Mouse (Mus musculus) intestine, embryonic 15.5 days (tissue): ENCODE results near the gene Trhr2. TPM values are rescaled to one million over a fixed set of nuclear protein-coding genes. Genes with fewer than 3 reads are reported as not detected.
"Not testable (repeated sequence)": the region's sequence is repeated elsewhere in the genome, so short reads cannot be mapped to it uniquely, and the experiment has no call there.

Source experiments
- ATAC-seq: fragments of 200-750 bp; cut with Nextera tagmentation; 2 replicates; pipeline ENCODE4 v1.8.0; 2017; ENCODE audit warnings: moderate TSS enrichment, moderate library complexity
- H3K27ac ChIP-seq: fragments of 300-500 bp; sonication (generic); 2 replicates; pipeline ENCODE4 v1.5.1; 2015; ENCODE audit warnings: mild to moderate bottlenecking, inconsistent platforms
- H3K27me3 ChIP-seq: fragments of 300-500 bp; sonication (generic); replicated peaks from 2 replicates; pipeline ENCODE4 v1.6.1; 2015; ENCODE audit warnings: inconsistent platforms
- H3K36me3 ChIP-seq: fragments of 300-500 bp; sonication (generic); 2 replicates; pipeline ENCODE4 v1.6.1; 2015; ENCODE audit warnings: inconsistent platforms
- H3K4me1 ChIP-seq: fragments of 300-500 bp; sonication (generic); replicated peaks from 2 replicates; pipeline ENCODE4 v1.6.1; 2015; ENCODE audit warnings: inconsistent platforms
- H3K4me2 ChIP-seq: fragments of 300-500 bp; sonication (generic); replicated peaks from 2 replicates; pipeline ENCODE4 v1.6.1; 2015; ENCODE audit warnings: mild to moderate bottlenecking, inconsistent platforms
- H3K4me3 ChIP-seq: fragments of 300-500 bp; sonication (generic); replicated peaks from 2 replicates; pipeline ENCODE4 v1.5.1; 2015; ENCODE audit warnings: inconsistent platforms
- H3K9ac ChIP-seq: fragments of 300-500 bp; sonication (generic); 2 replicates; pipeline ENCODE4 v1.6.1; 2015; ENCODE audit warnings: inconsistent platforms
- H3K9me3 ChIP-seq: fragments of 300-500 bp; sonication (generic); 2 replicates; pipeline ENCODE4 v1.6.1; 2016; ENCODE audit warnings: inconsistent platforms
- WGBS: fragments of 180-500 bp; shearing (Covaris S2); methylation state at CpG from one replicate; pipeline ENCODE4 v1.1.7; 2015; 5-methylcytosine and 5-hydroxymethylcytosine counted together
- polyA plus RNA-seq: library from polyadenylated mRNA; unstranded; fragments of >200 nt; fragmentation: Nextera tagmentation; extraction: Ambion mirVana; gene quantifications from 2 replicates; pipeline ENCODE4 v1.2.1, GENCODE M21; 2015

Gene Trhr2
- polyA plus RNA-seq, 1 experiment from 2014 or later, result not detected

- ATAC-seq, result peak; percentile 65
- Histone ChIP-seq H3K4me2 (peak overlapping the region; percentile 36), H3K27ac (peak overlapping the region; percentile 87), H3K4me1 (peaks cover 77% of the 10 kb centered on the region), H3K9ac (0 out of 2 replicates have a peak overlapping the region, but pooled peaks have one; percentile 11)
- H3K9me3 ChIP-seq, H3K36me3 ChIP-seq, H3K4me3 ChIP-seq, H3K27me3 ChIP-seq: not testable (repeated sequence)
- WGBS, result 10% methylated on average over 10 of the region's 13 CpGs
Observed at GRCm38 (mm10) chr8:122323951-122324402, 36.6 kb downstream of the Trhr2 start.

GRCm38 (mm10) chr8:122322792-122323191 lies 37.8 kb downstream of the Trhr2 start:
- peak overlapping the region; percentile 36 for H3K4me2 ChIP-seq
- H3K9ac ChIP-seq, result no peak overlapping the region

GRCm38 (mm10) chr8:122322126-122322525 lies 38.4 kb downstream of the Trhr2 start:
- no peak for ATAC-seq
- H3K9me3 ChIP-seq, result no peaks in the 10 kb centered on the region
- WGBS, result 80% methylated on average over 7 of the region's 7 CpGs
- no peaks in the 10 kb centered on the region; the same call in 1 of the 2 replicates for H3K27me3 ChIP-seq
- no peak overlapping the region for H3K9ac ChIP-seq
- H3K36me3 ChIP-seq, result no peaks in the 10 kb centered on the region
- H3K4me3 ChIP-seq, result no peak overlapping the region
- H3K4me2 ChIP-seq, result peak overlapping the region; percentile 36; the same call in 1 of the 2 replicates
- H3K27ac ChIP-seq, result peak overlapping the region; percentile 87
- H3K4me1 ChIP-seq, result peaks cover 87% of the 10 kb centered on the region

More at GRCm38 (mm10) chr8:122322792-122323191, 37.8 kb downstream of the Trhr2 start:
- H3K27ac ChIP-seq, result peak overlapping the region; percentile 87
- H3K27me3 ChIP-seq, result no peaks in the 10 kb centered on the region; the same call in 1 of the 2 replicates
- H3K4me3 ChIP-seq, result no peak overlapping the region
- no peaks in the 10 kb centered on the region for H3K36me3 ChIP-seq
- WGBS, result 26% methylated on average over 11 of the region's 11 CpGs
- ATAC-seq, result peak; percentile 27
- no peaks in the 10 kb centered on the region for H3K9me3 ChIP-seq
- peaks cover 85% of the 10 kb centered on the region for H3K4me1 ChIP-seq

DNA sequence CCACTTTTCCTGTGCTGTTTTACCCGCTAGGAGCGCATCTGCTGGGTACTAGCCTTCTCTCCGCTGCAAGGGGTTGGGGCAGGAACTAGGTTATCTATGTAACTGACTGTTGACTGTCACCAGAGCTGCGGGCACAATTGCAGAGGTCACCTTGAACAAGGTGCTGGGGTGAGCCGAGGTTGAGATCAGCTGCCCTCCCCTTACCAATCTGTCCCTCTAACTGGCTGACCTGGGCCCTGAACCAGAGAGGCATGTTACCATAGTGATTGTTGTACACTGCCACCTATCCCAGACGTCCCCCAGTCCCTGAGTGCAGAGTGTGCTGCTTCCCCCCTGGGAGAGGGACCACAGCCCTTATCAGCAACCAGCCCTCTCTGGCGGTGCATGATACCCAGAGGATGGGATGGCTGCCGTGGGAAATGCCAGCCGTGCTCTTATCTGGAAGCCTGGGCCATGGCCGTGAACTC lies 39.1 kb downstream of the Trhr2 start:
- peaks cover 93% of the 10 kb centered on the region for H3K4me1 ChIP-seq
- H3K4me2 ChIP-seq, result peak overlapping the region; percentile 5; the same call in 1 of the 2 replicates
- H3K36me3 ChIP-seq, result no peaks in the 10 kb centered on the region
- H3K9me3 ChIP-seq, result no peaks in the 10 kb centered on the region
- no peak overlapping the region for H3K4me3 ChIP-seq
- 64% methylated on average over 10 of the region's 10 CpGs for WGBS
- peak overlapping the region; percentile 87 for H3K27ac ChIP-seq
- peak; percentile 14; the same call in 1 of the 2 replicates for ATAC-seq
- H3K27me3 ChIP-seq, result no peaks in the 10 kb centered on the region; the same call in 1 of the 2 replicates
- no peak overlapping the region for H3K9ac ChIP-seq

- Histone ChIP-seq H3K9ac (0 out of 2 replicates have a peak overlapping the region, but pooled peaks have one; percentile 5), H3K4me2 (no peak overlapping the region), H3K9me3 (no peaks in the 10 kb centered on the region), H3K27ac (peak overlapping the region; percentile 87; the same call in 1 of the 2 replicates), H3K4me1 (peaks cover 92% of the 10 kb centered on the region), H3K4me3 (no peak overlapping the region), H3K27me3 (no peaks in the 10 kb centered on the region; the same call in 1 of the 2 replicates), H3K36me3 (no peaks in the 10 kb centered on the region)
- 29% methylated on average over 3 of the region's 3 CpGs for WGBS
- no peak for ATAC-seq
Observed at GRCm38 (mm10) chr8:122320541-122320940, 40.0 kb downstream of the Trhr2 start.

DNA sequence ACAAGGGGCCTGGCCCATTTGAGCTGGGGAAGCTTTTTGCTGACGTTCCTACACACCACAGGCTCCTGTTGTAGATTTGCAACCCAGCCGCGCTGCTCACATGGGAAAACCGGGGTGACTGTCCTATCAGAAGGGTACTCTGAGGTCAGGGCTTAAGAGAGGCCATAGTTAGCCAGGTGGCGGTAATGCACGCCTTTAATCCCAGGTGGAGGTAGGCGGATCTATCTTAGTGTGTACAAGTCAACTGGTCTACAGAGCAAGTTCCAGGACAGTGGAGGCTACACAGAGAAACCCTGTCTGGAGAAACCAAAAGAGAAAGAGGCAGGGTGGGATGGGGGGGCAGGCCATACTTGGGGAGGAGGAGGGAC lies 40.9 kb downstream of the Trhr2 start:
- no peaks in the 10 kb centered on the region for H3K9me3 ChIP-seq
- H3K27me3 ChIP-seq, result no peaks in the 10 kb centered on the region; the same call in 1 of the 2 replicates
- no peak overlapping the region for H3K9ac ChIP-seq
- H3K4me1 ChIP-seq, result peaks cover 93% of the 10 kb centered on the region
- H3K27ac ChIP-seq, result peak overlapping the region; percentile 64
- ATAC-seq, result no peak
- 49% methylated on average over 7 of the region's 7 CpGs for WGBS
- no peak overlapping the region for H3K4me3 ChIP-seq
- H3K36me3 ChIP-seq, result no peaks in the 10 kb centered on the region
- H3K4me2 ChIP-seq, result 0 out of 2 replicates have a peak overlapping the region, but pooled peaks have one; percentile 17

- Histone ChIP-seq H3K27ac (peak overlapping the region; percentile 64), H3K4me1 (peaks cover 93% of the 10 kb centered on the region), H3K4me2 (peak overlapping the region; percentile 17; the same call in 1 of the 2 replicates), H3K4me3 (no peak overlapping the region), H3K27me3 (no peaks in the 10 kb centered on the region; the same call in 1 of the 2 replicates), H3K36me3 (no peaks in the 10 kb centered on the region), H3K9ac (no peak overlapping the region), H3K9me3 (no peaks in the 10 kb centered on the region)
- WGBS, result 54% methylated on average over 11 of the region's 11 CpGs
- ATAC-seq, result no peak
Observed at GRCm38 (mm10) chr8:122319045-122319707, 41.4 kb downstream of the Trhr2 start.

DNA sequence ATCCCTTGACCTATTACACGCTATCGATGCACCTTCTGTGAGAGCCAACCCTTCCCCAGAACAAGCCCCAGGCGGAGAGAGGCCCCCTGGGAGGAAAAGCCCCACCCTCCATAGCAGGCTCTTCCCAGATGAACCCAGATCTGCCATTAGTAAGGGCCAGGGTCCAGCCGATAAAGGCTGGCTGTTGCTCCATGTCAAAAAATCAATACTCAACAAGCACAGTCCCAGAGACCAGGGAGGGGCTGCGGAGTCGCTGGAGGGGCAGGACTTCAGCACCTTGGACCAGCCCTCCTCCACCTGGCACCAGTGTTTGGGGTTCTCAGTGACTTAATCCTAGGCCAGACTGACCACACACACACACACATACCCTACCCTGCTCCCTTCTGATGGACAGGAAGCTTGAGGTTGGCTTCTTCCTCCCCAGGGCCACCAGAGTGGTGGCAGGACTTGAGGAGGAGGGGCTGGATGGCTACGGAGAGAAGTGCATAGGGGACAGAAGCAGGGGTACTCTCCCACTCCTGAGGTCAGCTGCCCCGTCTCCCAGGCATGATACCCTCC lies 42.5 kb downstream of the Trhr2 start:
- peaks cover 91% of the 10 kb centered on the region for H3K4me1 ChIP-seq
- H3K4me3 ChIP-seq, result no peak overlapping the region
- no peaks in the 10 kb centered on the region for H3K9me3 ChIP-seq
- no peak overlapping the region for H3K9ac ChIP-seq
- WGBS, result 33% methylated on average over 8 of the region's 8 CpGs
- no peaks in the 10 kb centered on the region for H3K36me3 ChIP-seq
- peak; percentile 64 for ATAC-seq
- H3K27me3 ChIP-seq, result no peaks in the 10 kb centered on the region; the same call in 1 of the 2 replicates
- peak overlapping the region; percentile 65 for H3K27ac ChIP-seq
- H3K4me2 ChIP-seq, result peak overlapping the region; percentile 3; the same call in 1 of the 2 replicates

DNA sequence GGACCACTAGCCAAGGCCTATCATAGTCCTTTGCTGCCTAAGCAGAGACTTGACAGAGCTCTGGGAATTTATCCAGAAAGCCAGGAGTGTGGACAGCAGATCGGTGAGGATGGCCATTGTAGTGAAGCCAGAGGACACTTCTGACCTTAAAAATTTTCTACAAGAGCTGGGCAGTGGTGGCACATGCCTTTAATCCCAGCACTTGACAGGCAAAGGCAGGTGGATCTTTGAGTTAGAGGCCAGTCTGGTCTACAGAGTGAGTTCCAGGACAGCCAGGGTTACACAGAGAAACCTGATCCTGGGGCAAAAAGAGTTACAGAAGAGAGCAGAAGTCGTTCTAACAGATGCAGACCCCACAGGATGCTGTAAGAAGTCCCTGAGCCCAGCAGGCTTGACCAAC lies 44.1 kb downstream of the Trhr2 start:
- no peaks in the 10 kb centered on the region for H3K36me3 ChIP-seq
- no peak overlapping the region; the same call in 1 of the 2 replicates for H3K9ac ChIP-seq
- H3K9me3 ChIP-seq, result no peaks in the 10 kb centered on the region
- peak overlapping the region; percentile 65; the same call in 1 of the 2 replicates for H3K27ac ChIP-seq
- no peaks in the 10 kb centered on the region for H3K27me3 ChIP-seq
- no peak for ATAC-seq
- 42% methylated on average over 2 of the region's 2 CpGs for WGBS
- peaks cover 88% of the 10 kb centered on the region for H3K4me1 ChIP-seq
- H3K4me2 ChIP-seq, result no peak overlapping the region
- no peak overlapping the region for H3K4me3 ChIP-seq

GRCm38 (mm10) chr8:122314899-122315496 lies 45.5 kb downstream of the Trhr2 start:
- Histone ChIP-seq H3K27me3 (no peaks in the 10 kb centered on the region), H3K9me3 (no peaks in the 10 kb centered on the region), H3K27ac (peak overlapping the region; percentile 55), H3K4me3 (no peak overlapping the region), H3K4me1 (peaks cover 88% of the 10 kb centered on the region), H3K9ac (no peak overlapping the region), H3K36me3 (no peaks in the 10 kb centered on the region), H3K4me2 (no peak overlapping the region)
- no peak for ATAC-seq
- 49% methylated on average over 13 of the region's 13 CpGs for WGBS

GRCm38 (mm10) chr8:122313310-122313709 lies 47.2 kb downstream of the Trhr2 start:
- no peak overlapping the region for H3K4me2 ChIP-seq
- peaks cover 84% of the 10 kb centered on the region for H3K4me1 ChIP-seq
- no peak overlapping the region for H3K9ac ChIP-seq
- peak overlapping the region; percentile 54; the same call in 1 of the 2 replicates for H3K27ac ChIP-seq
- no peak for ATAC-seq
- H3K4me3 ChIP-seq, result no peak overlapping the region
- WGBS, result 36% methylated on average over 12 of the region's 12 CpGs
- H3K9me3 ChIP-seq, result no peaks in the 10 kb centered on the region
- H3K27me3 ChIP-seq, result no peaks in the 10 kb centered on the region
- H3K36me3 ChIP-seq, result no peaks in the 10 kb centered on the region

DNA sequence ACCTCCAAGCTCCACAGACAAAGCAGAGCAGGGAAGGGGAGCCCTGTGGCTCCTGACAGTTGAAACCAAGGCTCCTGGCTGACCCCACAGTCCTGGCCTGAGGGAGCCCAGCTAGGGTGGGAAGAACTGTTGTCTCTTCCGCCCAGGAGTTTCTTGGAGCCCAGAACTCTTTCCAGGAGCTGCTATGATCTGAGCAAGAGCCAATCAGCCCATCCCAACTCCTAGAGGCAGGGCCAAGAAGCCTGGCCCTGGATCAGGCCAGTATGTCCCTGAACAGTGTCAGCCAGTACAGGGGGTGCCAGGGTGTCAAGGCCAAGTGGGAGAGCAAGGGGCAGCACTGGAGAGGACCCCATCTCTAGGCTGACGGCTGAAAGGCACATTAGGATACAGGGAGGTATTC lies 48.0 kb downstream of the Trhr2 start:
- 80% methylated on average over 2 of the region's 2 CpGs for WGBS
- no peak overlapping the region for H3K4me3 ChIP-seq
- H3K27me3 ChIP-seq, result no peaks in the 10 kb centered on the region
- no peak for ATAC-seq
- H3K4me1 ChIP-seq, result peaks cover 82% of the 10 kb centered on the region
- no peak overlapping the region for H3K4me2 ChIP-seq
- no peaks in the 10 kb centered on the region for H3K36me3 ChIP-seq
- H3K9ac ChIP-seq, result no peak overlapping the region
- peak overlapping the region; percentile 54; the same call in 1 of the 2 replicates for H3K27ac ChIP-seq
- H3K9me3 ChIP-seq, result no peaks in the 10 kb centered on the region
